Mouse (Mus musculus) liver, embryonic 11.5 days (tissue): ENCODE data around the gene Tlcd2. TPM values are rescaled to one million over a fixed set of nuclear protein-coding genes. Genes with fewer than 3 reads are reported as not detected.

ENCODE experiments used
- ATAC-seq: fragments of 200-750 bp; cut with Nextera tagmentation; replicated peaks from 2 replicates; pipeline ENCODE4 v1.8.0; 2017; ENCODE audit warnings: moderate number of reproducible peaks, mild to moderate bottlenecking, moderate TSS enrichment, moderate library complexity; ENCODE audit not compliant: low FRiP score
- DNase-seq: peaks from one replicate; pipeline ENCODE4 v3.0.0-alpha.2; 2017; ENCODE audit warnings: low spot score
- H3K27ac ChIP-seq: fragments of 300-500 bp; sonication (generic); 2 replicates; pipeline ENCODE4 v1.5.1; 2014; ENCODE audit warnings: mild to moderate bottlenecking, low read depth, low read length, control low read depth
- H3K27me3 ChIP-seq: fragments of 300-500 bp; sonication (generic); replicated peaks from 2 replicates; pipeline ENCODE4 v1.6.1; 2014; ENCODE audit warnings: low read length, mixed read lengths; ENCODE audit not compliant: control insufficient read depth, insufficient read depth
- H3K36me3 ChIP-seq: fragments of 300-500 bp; sonication (generic); 2 replicates; pipeline ENCODE4 v1.6.1; 2014; ENCODE audit warnings: mild to moderate bottlenecking, low read length, moderate library complexity, mixed read lengths; ENCODE audit not compliant: control insufficient read depth, insufficient read depth
- H3K4me1 ChIP-seq: fragments of 300-500 bp; sonication (generic); replicated peaks from 2 replicates; pipeline ENCODE4 v1.6.1; 2014; ENCODE audit warnings: low read length, mixed read lengths; ENCODE audit not compliant: control insufficient read depth, insufficient read depth
- H3K4me2 ChIP-seq: fragments of 300-500 bp; sonication (generic); 2 replicates; pipeline ENCODE4 v1.6.1; 2014; ENCODE audit warnings: mild to moderate bottlenecking, control low read depth, moderate library complexity
- H3K4me3 ChIP-seq: fragments of 300-500 bp; sonication (generic); 2 replicates; pipeline ENCODE4 v1.5.1; 2014; ENCODE audit warnings: low read depth, low read length, control low read depth
- H3K9ac ChIP-seq: fragments of 300-500 bp; sonication (generic); 2 replicates; pipeline ENCODE4 v1.6.1; 2014; ENCODE audit warnings: low read depth, low read length, control low read depth
- H3K9me3 ChIP-seq: fragments of 300-500 bp; sonication (generic); 2 replicates; pipeline ENCODE4 v1.6.1; 2016; ENCODE audit warnings: low read length, inconsistent platforms, mixed read lengths; ENCODE audit not compliant: control insufficient read depth
- WGBS: fragments of 180-500 bp; shearing (Covaris S2); extraction: QIAGEN DNeasy Blood & Tissue Kit; methylation state at CpG from one replicate; pipeline ENCODE4 v1.1.7; 2014; 5-methylcytosine and 5-hydroxymethylcytosine counted together
- polyA plus RNA-seq: library from polyadenylated mRNA; unstranded; fragments of >200 nt; fragmentation: Nextera tagmentation; extraction: Ambion mirVana; gene quantifications from 2 replicates; pipeline ENCODE4 v1.2.1, GENCODE M21; 2014

The Tlcd2 gene
- polyA plus RNA-seq, 1 experiment from 2014 or later = 33.0 TPM

DNA sequence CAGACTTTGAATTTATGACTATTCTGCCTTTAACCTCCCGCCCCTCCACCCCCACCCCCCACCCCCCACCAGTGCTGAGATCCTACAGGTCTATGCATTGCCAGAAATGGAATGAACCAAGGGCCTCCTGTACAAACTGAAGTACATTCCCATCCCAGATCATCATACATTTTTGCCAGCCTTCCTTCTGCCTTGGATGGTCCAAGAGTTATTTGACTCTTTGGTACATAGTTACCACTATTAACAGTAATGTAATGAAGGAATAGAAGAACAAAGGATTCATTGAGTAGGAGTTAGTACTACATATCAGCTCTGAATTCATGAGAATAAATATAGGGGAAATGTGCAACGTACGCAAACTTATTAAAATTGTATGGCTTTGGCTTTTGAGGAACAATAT, 24.7 kb downstream of the Tlcd2 start:
- H3K4me2 ChIP-seq = peak overlapping the region; percentile 51
- no peak overlapping the region for H3K9ac ChIP-seq
- H3K9me3 ChIP-seq = no peaks in the 10 kb centered on the region
- DNase-seq (no peak), ATAC-seq (0 out of 2 replicates have a peak, but pooled peaks have one; percentile 5)
- H3K4me1 ChIP-seq = peaks cover 6% of the 10 kb centered on the region
- H3K36me3 ChIP-seq = peaks cover 19% of the 10 kb centered on the region
- no peaks in the 10 kb centered on the region for H3K27me3 ChIP-seq
- peak overlapping the region; percentile 99; the same call in 1 of the 2 replicates for H3K4me3 ChIP-seq
- WGBS = 24% methylated on average over 3 of the region's 3 CpGs
- no peak overlapping the region for H3K27ac ChIP-seq

DNA sequence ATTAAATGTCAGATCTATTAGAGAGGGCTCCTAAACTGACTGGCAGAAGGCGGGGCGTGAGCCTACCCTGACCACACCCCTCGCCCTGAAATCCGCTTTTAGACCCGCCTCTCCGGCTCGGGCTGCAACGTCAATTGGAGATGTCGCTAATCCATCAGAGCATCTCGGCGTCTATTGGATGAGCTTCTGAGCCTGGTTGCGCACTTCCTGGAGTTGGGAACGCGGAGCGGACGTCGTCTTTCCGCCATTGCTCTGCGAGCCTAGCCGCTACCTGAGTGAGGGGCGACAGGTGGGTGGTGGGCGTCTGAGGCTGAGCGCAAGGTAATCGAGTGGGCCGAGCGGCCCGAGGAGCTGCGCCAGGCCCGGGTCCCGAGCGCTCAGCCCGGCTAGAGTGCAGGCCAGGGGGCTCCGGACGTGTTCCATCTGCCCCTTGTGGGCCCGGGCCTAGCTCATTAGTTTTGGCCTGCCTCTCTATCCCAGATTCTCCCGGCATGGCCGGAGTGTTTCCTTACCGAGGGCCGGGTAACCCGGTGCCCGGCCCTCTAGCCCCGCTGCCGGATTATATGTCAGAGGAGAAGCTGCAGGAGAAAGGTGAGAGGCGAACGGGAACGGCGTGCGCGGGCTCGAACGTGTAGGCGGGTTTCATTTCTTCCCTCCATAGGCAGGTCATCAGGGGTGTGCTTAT, 25.2 kb downstream of the Tlcd2 start, which contains the start of gene Prpf8:
Prpf8 (plus strand) TSS at position 216 of the 685 bp plus-strand sequence.
- peak within 1 kb of the TSS; percentile 70 for H3K27ac ChIP-seq
- H3K9ac ChIP-seq = peak within 1 kb of the TSS; percentile 99
- H3K9me3 ChIP-seq = no peaks in the 10 kb centered on the region
- peaks cover 24% of the 10 kb centered on the region for H3K36me3 ChIP-seq
- H3K27me3 ChIP-seq = no peaks in the 10 kb centered on the region
- under 1% methylated on average over 52 of the region's 52 CpGs for WGBS
- peak within 1 kb of the TSS; percentile 99 for H3K4me3 ChIP-seq
- DNase-seq = peak; percentile 91
- peak within 1 kb of the TSS; percentile 88 for H3K4me2 ChIP-seq
- ATAC-seq = peak; percentile 99
- H3K4me1 ChIP-seq = peaks cover 6% of the 10 kb centered on the region

DNA sequence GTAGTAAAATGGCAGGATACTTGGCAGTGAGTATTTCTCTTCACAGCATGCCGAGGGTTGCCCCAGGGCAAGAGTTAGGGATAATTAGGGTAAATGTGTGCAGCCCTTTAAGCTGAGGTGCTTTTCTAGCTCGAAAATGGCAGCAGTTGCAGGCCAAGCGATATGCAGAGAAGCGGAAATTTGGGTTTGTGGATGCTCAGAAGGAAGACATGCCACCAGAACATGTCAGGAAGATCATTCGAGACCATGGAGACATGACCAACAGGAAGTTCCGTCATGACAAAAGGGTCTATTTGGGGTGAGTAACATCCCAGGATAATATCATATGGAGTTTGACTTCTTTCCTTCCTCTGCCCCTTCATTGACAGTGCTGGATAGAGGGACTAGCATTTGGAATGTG, 26.0 kb downstream of the Tlcd2 start:
- H3K4me3 ChIP-seq = peak overlapping the region; percentile 99
- no peak for ATAC-seq
- no peak overlapping the region for H3K27ac ChIP-seq
- DNase-seq = peak; percentile 30
- H3K4me2 ChIP-seq = peak overlapping the region; percentile 88
- no peaks in the 10 kb centered on the region for H3K27me3 ChIP-seq
- peaks cover 6% of the 10 kb centered on the region for H3K4me1 ChIP-seq
- WGBS = 26% methylated on average over 6 of the region's 6 CpGs
- H3K9me3 ChIP-seq = no peaks in the 10 kb centered on the region
- peaks cover 32% of the 10 kb centered on the region for H3K36me3 ChIP-seq
- H3K9ac ChIP-seq = peak overlapping the region; percentile 99

DNA sequence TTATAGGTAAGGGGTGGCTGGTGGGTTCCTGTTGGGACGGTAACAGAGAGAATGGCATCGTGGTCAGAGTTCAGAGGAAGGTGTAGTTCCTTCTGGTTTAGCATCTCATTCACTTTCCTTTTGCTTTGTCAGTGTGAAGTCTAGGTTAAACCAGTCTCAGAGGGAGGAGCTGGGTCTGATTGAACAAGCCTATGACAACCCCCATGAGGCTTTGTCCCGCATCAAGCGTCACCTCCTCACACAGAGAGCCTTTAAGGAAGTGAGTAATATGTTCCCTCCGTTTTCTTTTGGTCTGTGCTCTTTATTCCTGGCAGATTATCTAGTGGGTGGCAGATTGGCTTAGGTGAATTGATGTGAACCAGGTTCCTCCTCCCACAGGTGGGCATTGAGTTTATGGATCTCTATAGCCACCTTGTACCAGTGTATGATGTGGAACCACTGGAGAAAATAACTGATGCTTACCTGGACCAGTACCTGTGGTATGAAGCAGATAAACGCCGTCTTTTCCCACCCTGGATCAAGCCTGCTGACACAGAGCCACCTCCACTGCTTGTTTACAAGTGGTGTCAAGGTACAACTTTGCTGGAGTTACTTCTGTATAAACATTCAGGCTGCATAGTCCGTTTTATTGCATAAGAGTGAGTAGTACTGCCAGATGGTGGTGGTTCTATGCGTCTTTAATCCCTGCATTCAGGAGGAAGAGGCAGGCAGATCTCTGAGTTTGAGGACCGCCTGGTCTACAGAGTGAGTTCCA, 33.0 kb downstream of the Tlcd2 start:
- Histone ChIP-seq H3K27ac (no peak overlapping the region), H3K4me3 (no peak overlapping the region), H3K27me3 (no peaks in the 10 kb centered on the region), H3K4me1 (no peaks in the 10 kb centered on the region), H3K9me3 (no peaks in the 10 kb centered on the region), H3K9ac (no peak overlapping the region), H3K4me2 (no peak overlapping the region), H3K36me3 (peaks cover 93% of the 10 kb centered on the region)
- no peak for ATAC-seq
- WGBS = 88% methylated on average over 10 of the region's 10 CpGs
- DNase-seq = no peak

- no peak for ATAC-seq
- Histone ChIP-seq H3K4me2 (no peak overlapping the region), H3K27me3 (no peaks in the 10 kb centered on the region), H3K9me3 (no peaks in the 10 kb centered on the region), H3K9ac (no peak overlapping the region), H3K27ac (no peak overlapping the region), H3K36me3 (peaks cover 92% of the 10 kb centered on the region), H3K4me3 (no peak overlapping the region), H3K4me1 (no peaks in the 10 kb centered on the region)
- 70% methylated on average over 1 of the region's 1 CpGs for WGBS
- peak; percentile 21 for DNase-seq
These were observed 36.6 kb downstream of the Tlcd2 start for GRCm38 (mm10) chr11:75498126-75498525.

DNA sequence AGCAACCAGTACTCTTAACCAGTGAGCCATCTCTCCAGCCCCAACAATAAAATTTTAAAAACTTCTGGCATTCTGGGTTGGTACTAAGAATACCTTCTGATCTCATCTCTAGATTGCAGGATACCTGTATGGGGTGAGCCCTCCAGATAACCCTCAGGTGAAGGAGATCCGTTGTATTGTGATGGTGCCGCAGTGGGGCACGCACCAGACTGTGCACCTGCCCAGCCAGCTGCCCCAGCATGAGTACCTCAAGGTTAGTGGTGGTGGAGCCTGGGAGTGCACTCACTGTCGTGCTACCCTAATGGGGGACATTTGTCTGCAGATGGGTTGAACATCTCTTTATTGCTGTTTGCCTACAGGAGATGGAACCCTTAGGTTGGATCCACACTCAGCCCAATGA, 46.6 kb downstream of the Tlcd2 start:
- no peaks in the 10 kb centered on the region for H3K9me3 ChIP-seq
- H3K36me3 ChIP-seq = peaks cover 51% of the 10 kb centered on the region
- no peaks in the 10 kb centered on the region for H3K27me3 ChIP-seq
- H3K4me1 ChIP-seq = peaks cover 20% of the 10 kb centered on the region
- DNase-seq (no peak), ATAC-seq (no peak)
- H3K4me3 ChIP-seq = no peak overlapping the region
- 88% methylated on average over 4 of the region's 4 CpGs for WGBS
- H3K9ac ChIP-seq = no peak overlapping the region
- H3K4me2 ChIP-seq = no peak overlapping the region
- H3K27ac ChIP-seq = no peak overlapping the region

- H3K4me1 ChIP-seq = peaks cover 20% of the 10 kb centered on the region
- no peak for ATAC-seq
- no peak overlapping the region for H3K4me2 ChIP-seq
- no peak overlapping the region for H3K27ac ChIP-seq
- no peak for DNase-seq
- WGBS = 70% methylated on average over 8 of the region's 8 CpGs
- H3K27me3 ChIP-seq = no peaks in the 10 kb centered on the region
- peaks cover 45% of the 10 kb centered on the region for H3K36me3 ChIP-seq
- H3K9me3 ChIP-seq = no peaks in the 10 kb centered on the region
- no peak overlapping the region for H3K4me3 ChIP-seq
- no peak overlapping the region for H3K9ac ChIP-seq
These were observed 47.4 kb downstream of the Tlcd2 start for GRCm38 (mm10) chr11:75508904-75509303.

DNA sequence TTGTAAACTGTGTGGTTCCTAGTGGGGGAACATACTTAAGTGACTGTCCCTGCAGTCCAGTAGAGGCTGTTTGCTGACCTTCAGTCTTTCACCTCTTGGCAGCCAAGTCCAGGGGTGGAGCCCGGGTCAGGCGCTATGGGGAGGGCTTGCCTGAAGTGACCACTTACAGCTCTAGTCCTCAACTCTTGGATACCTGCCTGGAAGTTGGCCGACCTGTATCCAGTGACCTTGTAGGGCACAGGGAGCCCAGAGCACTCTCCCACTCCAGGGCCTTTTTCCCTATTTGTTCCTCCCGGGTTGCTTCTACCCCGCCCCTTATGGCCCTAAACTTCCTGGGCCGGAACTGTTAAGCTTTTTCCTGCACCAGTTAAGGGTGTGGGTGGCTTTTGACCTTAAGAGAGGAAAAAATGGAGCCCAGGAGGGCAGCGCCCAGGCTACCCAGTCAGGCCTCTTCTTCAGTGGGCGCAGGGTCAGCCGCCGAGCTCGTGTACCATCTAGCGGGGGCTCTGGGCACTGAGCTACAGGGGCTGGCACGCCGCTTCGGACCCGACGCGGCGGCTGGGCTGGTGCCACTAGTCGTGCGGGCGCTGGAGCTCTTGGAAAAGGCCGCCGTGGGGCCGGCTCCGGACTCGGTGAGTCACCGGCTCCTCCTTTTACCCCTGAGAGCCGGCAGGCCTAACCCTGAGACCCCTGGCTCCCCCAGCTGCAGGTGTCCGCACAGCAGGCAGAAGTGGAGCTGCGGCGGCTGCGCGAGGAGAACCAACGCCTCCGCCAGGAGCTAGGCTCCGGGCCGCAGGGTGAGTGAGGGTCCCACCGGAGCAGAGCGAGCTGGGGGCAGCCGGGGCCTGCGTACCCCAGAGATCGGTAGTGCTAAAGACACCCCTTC, 48.5 kb downstream of the Tlcd2 start, which contains the start of gene Rilp:
Rilp (plus strand) TSS at position 354 of the 886 bp plus-strand sequence.
- Histone ChIP-seq H3K27me3 (no peaks in the 10 kb centered on the region), H3K4me3 (peak within 1 kb of the TSS; percentile 65), H3K27ac (peak within 1 kb of the TSS; percentile 79), H3K4me1 (peaks cover 20% of the 10 kb centered on the region), H3K4me2 (peak within 1 kb of the TSS; percentile 100), H3K9ac (peak within 1 kb of the TSS; percentile 73), H3K9me3 (no peaks in the 10 kb centered on the region), H3K36me3 (peaks cover 34% of the 10 kb centered on the region)
- ATAC-seq (peak; percentile 73), DNase-seq (peak; percentile 83)
- WGBS = 4% methylated on average over 43 of the region's 43 CpGs
